Mouse (Mus musculus) splenic B cell, adult 2 months (primary cell): Measurements from ENCODE around the gene Nptn.

Experiments used
- DNase-seq: peaks from one replicate; pipeline ENCODE4 v3.0.0-alpha.2; 2011; ENCODE audit warnings: low read depth, low spot score
- H3K27me3 ChIP-seq: 2 replicates; pipeline ENCODE4 v1.6.1; 2012; ENCODE audit warnings: mild to moderate bottlenecking, low read length, moderate library complexity, mixed read lengths; ENCODE audit not compliant: control insufficient read depth, poor library complexity, insufficient read depth, severe bottlenecking
- H3K36me3 ChIP-seq: 2 replicates; pipeline ENCODE4 v1.6.1; 2012; ENCODE audit warnings: mild to moderate bottlenecking, low read length, moderate library complexity, mixed read lengths; ENCODE audit not compliant: control insufficient read depth, poor library complexity, insufficient read depth, severe bottlenecking

Gene Nptn

DNA sequence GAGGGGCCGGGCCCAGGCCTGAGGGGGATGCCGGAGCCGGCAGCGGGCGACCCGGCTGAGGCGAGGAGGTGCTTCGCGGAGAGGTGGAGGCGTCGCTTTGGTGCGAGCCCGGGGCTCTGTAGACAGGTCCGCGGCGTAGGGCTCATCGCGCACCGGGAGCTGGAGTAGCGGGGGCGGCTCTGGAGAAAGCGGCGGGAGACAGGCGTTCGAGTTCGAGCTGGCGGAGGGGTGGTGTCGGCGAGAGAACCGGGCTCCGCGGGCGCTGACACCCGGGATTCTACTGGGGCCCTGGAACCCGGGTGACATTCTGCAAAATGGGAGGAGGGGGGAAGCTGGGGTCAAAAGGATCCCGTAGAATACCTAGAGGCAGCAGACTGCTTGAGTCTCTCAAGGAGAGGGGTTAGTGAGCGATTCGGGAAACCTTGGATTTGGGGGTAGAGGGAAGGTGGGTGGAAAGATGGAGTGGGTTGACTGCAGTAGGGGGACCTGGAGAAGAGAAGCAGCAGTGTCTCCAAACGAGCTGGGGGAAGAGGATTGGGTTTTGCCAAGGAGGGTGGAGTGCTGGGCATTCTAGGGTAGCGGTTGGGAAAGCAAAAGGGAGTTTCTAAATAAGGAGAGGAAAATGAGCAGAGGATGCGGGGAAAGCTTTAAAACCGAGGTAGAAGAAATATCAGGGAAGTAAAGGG lies 684 bp downstream of the Nptn start:
- no peak for DNase-seq
- H3K27me3 ChIP-seq = no peaks in the 10 kb centered on the region

DNA sequence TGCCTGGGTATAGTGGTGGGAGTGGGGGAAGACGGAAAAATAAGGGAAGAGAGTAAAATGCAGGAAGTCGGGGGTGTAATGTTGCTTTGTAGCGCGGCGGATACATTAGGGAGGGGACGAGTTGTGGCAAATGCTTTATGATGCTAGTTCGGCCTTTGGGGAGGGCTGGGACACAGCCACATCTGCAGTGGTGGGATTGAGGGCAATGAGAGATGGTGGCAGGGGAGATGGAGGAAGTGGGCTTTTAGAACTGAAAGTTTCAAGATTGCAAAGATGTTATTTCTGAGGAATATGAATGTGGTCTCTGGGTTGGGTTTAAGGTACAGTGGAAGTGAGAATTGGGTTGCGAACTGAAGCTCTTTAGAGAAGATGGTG lies 1.2 kb downstream of the Nptn start:
- H3K27me3 ChIP-seq = no peaks in the 10 kb centered on the region
- no peaks in the 10 kb centered on the region for H3K36me3 ChIP-seq
- DNase-seq = peak; percentile 39

More for the DNA sequence above, 684 bp downstream of the Nptn start:
- H3K36me3 ChIP-seq = no peaks in the 10 kb centered on the region

GRCm38 (mm10) chr9:58584323-58584722 lies 2.3 kb downstream of the Nptn start:
- Histone ChIP-seq H3K36me3 (no peaks in the 10 kb centered on the region), H3K27me3 (no peaks in the 10 kb centered on the region)
- DNase-seq = no peak

- no peak for DNase-seq
- H3K36me3 ChIP-seq = no peaks in the 10 kb centered on the region
- no peaks in the 10 kb centered on the region for H3K27me3 ChIP-seq
These were observed 6.6 kb downstream of the Nptn start for GRCm38 (mm10) chr9:58588657-58589056.

DNA sequence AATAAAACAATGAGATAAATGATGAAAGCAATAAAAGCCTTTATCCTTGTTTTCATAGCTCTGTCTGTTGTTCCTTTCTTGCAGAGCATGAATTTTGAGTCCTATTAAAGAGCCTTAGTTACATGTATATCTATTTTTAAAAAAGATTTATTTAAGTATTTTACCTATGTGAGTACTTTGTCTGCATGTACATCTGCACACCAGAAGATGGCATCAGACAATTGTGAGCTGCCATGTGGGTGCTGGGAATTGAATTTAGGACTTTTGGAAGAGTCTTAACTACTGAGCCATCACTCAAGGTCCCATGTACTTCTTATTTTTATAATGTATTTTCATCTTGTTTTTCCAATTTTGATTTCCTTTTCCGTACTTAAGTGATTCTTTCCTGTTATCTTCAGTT lies 13.3 kb downstream of the Nptn start:
- Histone ChIP-seq H3K36me3 (no peaks in the 10 kb centered on the region), H3K27me3 (no peaks in the 10 kb centered on the region)
- DNase-seq = no peak

DNA sequence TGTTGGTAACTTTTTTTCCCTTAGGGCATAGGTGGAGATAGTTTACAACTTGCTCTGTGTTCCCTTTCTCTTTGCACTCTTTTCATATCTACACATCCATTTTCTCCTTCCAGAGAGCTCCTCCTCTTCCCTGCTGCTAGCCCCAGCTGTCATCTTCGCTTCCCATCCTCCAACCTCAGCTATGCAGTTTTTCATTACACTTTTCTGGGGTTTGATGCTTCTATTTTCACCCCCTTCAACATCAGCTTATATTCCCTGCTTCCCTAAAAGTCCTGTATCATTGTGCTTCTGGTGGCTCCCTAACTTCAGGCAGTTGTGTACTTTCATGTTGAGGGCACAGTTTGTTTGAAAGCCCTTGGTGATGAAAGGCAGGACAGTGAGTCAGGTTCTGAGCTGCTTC lies 31.8 kb downstream of the Nptn start:
- DNase-seq = no peak
- Histone ChIP-seq H3K27me3 (no peaks in the 10 kb centered on the region), H3K36me3 (no peaks in the 10 kb centered on the region)

DNA sequence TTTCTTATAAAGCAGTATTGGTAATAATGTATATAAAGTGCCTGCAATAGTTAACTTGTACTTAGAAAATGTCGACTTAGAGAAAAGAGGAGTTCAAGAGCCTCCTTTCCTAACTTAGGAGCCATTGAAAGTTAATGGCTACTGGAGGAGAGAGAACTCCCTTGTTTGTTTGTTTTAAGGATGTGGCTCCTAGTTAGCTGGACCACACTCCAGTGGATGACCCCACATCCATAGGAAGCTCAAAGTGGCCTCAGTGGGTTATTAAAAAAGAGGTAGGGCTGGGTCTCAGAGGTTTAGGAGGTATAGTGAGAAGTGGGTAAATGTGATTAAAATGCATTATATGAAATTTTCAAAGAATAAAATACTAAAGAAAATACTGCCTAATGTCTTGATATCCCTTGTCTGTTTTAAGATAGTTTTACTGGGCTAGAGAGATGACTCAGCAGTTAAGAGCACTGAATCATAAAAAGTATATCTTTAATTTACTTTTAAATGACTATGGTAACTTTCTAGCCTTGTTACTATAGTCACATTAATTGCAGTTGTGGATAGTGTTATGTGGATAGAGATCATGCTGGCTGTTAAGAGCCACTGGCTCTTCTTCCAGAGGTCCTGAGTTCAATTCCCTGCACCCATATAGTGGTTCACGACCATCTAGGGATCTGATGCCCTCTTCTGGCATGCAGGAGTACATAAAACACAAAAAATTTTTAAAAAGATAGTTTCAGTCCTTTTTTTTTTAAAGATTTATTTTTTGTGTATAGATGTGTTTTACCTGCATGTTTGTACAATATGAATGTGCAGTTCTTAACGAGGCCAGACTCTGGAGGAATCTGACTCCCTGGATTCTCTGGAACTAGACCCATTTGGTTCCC lies 33.3 kb downstream of the Nptn start:
- DNase-seq = peak; percentile 24
- Histone ChIP-seq H3K36me3 (no peaks in the 10 kb centered on the region), H3K27me3 (no peaks in the 10 kb centered on the region)

- no peak for DNase-seq
- Histone ChIP-seq H3K27me3 (no peaks in the 10 kb centered on the region), H3K36me3 (no peaks in the 10 kb centered on the region; the same call in 1 of the 2 replicates)
These were observed 41.0 kb downstream of the Nptn start for GRCm38 (mm10) chr9:58623009-58623408.

- H3K27me3 ChIP-seq = no peaks in the 10 kb centered on the region
- H3K36me3 ChIP-seq = peaks cover 2% of the 10 kb centered on the region
- peak; percentile 26 for DNase-seq
These were observed 45.2 kb downstream of the Nptn start for GRCm38 (mm10) chr9:58627197-58627596.

- no peak for DNase-seq
- peaks cover 2% of the 10 kb centered on the region for H3K36me3 ChIP-seq
- no peaks in the 10 kb centered on the region for H3K27me3 ChIP-seq
These were observed 48.4 kb downstream of the Nptn start for GRCm38 (mm10) chr9:58630441-58630840.

DNA sequence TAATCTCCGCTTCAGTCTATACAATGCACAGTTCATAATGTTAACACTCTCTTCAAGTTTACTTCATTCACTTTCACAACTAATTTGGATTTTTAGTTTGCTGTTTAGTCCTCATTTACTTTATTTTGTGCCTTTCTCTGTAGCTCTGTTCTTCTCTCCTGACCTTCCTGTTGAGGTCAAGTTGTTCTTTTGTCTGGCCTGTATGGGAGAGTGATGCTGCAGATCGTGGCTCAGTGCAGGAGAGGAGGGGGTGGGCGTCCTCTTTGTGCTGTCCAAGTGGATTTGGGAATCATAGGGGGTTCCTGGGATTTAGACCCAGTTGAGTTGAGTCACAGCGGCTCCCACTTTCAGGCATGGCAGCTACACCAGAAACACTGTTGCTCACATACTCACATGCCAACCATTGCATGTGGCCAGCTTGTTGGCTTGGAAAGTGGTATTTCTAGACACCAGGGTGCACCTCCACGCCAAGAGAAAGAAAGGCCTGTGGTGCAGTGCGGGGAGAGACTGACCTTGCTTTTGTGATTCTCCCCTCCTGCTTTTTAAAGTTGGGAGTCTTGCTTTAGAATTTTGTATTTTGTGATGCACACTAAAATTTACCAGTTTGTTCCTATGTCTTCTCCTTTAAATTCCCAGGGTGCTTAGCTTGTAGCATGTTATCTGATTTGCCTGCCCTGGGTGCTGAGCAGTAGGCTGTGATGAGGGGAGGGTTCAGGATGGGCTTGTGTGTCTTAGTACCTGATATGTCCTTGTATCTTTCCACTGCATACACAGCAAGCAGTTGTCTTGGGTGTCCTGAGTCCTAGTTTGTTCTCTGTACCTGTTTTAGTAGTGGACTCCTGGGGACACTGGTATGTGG lies 66.6 kb downstream of the Nptn start:
- no peak for DNase-seq
- Histone ChIP-seq H3K36me3 (peaks cover 9% of the 10 kb centered on the region), H3K27me3 (no peaks in the 10 kb centered on the region)

DNA sequence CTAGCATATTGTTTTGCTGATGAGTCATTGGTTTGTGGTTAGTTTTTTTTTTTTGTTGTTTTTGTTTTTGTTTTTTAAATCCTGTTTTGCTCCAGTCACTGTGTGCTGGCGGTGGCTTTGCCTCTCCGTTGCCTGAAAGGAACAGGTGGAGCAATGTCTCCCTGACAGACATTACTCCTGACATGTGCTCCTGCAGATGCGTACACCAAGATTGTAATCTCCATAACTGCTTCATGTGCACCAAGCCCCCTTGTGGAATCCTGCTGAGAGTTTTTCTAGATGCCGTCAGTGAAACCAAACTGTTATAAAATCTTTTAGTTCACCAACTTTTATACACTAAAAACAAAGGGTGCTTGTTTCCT lies 67.2 kb downstream of the Nptn start:
- DNase-seq = no peak

GRCm38 (mm10) chr9:58651993-58652392 lies 70.0 kb downstream of the Nptn start:
- peak; percentile 83 for DNase-seq
- Histone ChIP-seq H3K27me3 (no peaks in the 10 kb centered on the region), H3K36me3 (peaks cover 3% of the 10 kb centered on the region; the same call in 1 of the 2 replicates)

More for the DNA sequence above, 67.2 kb downstream of the Nptn start:
- Histone ChIP-seq H3K36me3 (peaks cover 6% of the 10 kb centered on the region), H3K27me3 (no peaks in the 10 kb centered on the region)

- Histone ChIP-seq H3K36me3 (peaks cover 3% of the 10 kb centered on the region; the same call in 1 of the 2 replicates), H3K27me3 (no peaks in the 10 kb centered on the region)
- no peak for DNase-seq
These were observed 72.5 kb downstream of the Nptn start for GRCm38 (mm10) chr9:58654494-58654893.
